8 mouse cellular contexts compared by ENCODE assay signal in the genomic region with DNA sequence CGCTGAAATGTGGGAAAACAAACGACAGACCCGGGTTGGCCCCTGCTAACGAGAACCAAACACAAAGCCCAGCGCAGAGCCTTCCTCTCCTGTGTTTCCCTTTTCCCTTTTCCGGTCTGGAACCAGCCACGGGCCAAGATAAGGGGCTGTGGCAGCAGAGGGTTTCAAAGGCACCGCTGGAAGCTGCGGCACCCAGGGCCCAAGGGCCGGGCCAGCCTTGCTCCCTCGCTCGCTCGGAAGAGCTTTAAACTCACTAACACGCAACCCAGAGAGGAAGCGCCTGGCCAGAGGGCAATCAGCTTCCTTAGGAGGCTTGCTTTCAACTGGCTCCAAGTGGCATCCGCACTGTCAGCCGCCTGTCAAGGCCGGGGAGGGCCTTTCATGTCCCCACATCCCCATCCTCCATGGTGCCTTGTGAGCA. TPM values are rescaled to one million over a fixed set of nuclear protein-coding genes. Genes with fewer than 3 reads are reported as not detected.
A peak's percentile ranks its signal among the peaks of the same experiment; 100 is the strongest.
DNase-seq lines count a peak whose midpoint lies in the region; ATAC-seq lines count a peak whose summit lies in the region.

No protein-coding gene starts in this region.

- H3K9me3 ChIP-seq in kidney, embryonic 14.5 days (ENCODE audit: control insufficient read depth, low read length), result no peaks in the 10 kb centered on the region

- DNase-seq in adrenal gland, adult (ENCODE audit: inconsistent age in 2 of 2, low spot score in 1 of 2), result peak; percentile 46 to 76
- no peak for DNase-seq in adrenal gland, adult 8-10 months
- DNase-seq in adrenal gland, postnatal 14 days, result peak; percentile 69
- DNase-seq in lung, postnatal 36 days, result peak; percentile 56
- no peak for DNase-seq in testis, postnatal 10 days (ENCODE audit: low spot score)
- DNase-seq in right cerebral cortex, adult 2 months (ENCODE audit: low spot score in 2 of 2), result no peak
- DNase-seq in right cerebral cortex, postnatal 36 days (ENCODE audit: low spot score in 2 of 2), result no peak

- WGBS in kidney, embryonic 14.5 days, result 20% methylated on average over 18 of the region's 18 CpGs

- peak overlapping the region; percentile 37; the same call in 1 of the 2 replicates for H3K27ac ChIP-seq in kidney, embryonic 14.5 days (ENCODE audit: low read depth, low read length)

- H3K4me1 ChIP-seq in kidney, embryonic 14.5 days (ENCODE audit: control insufficient read depth, insufficient read depth, low read length), result peaks cover 41% of the 10 kb centered on the region

- peak overlapping the region; percentile 31; the same call in 1 of the 2 replicates for H3K9ac ChIP-seq in kidney, embryonic 14.5 days (ENCODE audit: low read depth, low read length)

- no peak for ATAC-seq in kidney, embryonic 14.5 days (ENCODE audit: low FRiP score, low TSS enrichment)

- H3K4me2 ChIP-seq in kidney, embryonic 14.5 days (replicated peaks; ENCODE audit: low read depth, low read length), result peak overlapping the region; percentile 19; the same call in 1 of the 2 replicates

- H3K36me3 ChIP-seq in kidney, embryonic 14.5 days (ENCODE audit: control insufficient read depth, insufficient read depth, low read length), result no peaks in the 10 kb centered on the region

- no peak overlapping the region for H3K4me3 ChIP-seq in kidney, embryonic 14.5 days (ENCODE audit: low read length)

- H3K27me3 ChIP-seq in kidney, embryonic 14.5 days (ENCODE audit: control insufficient read depth, insufficient read depth, low read length), result peaks cover 5% of the 10 kb centered on the region; the same call in 1 of the 2 replicates

RNA-seq across cellular contexts. Expression of gene Nfatc2, which starts 47.9 kb away (rescaled TPM):
- 10 to 100 TPM in 1 of 4 experiments, 1 to 10 TPM in 3; 3.4 to 11.0 (median 6.3) TPM for total RNA-seq in adrenal gland, adult 8-10 months (2022)
- 2.7 and 7.6 TPM in 2 replicates for total RNA-seq in adrenal gland, postnatal 14 days (2021)
- polyA plus RNA-seq in kidney, embryonic 14.5 days (2014; fragmentation: Nextera tagmentation; extraction: Ambion mirVana), result 1.7 and 2.7 TPM in 2 replicates

Comparison
In these comparisons a context has a peak if more than half of its experiments do, and no peak if none do; other contexts are left out.
1. DNase-seq: peak in adrenal gland, adult (2 of 2), adrenal gland, postnatal 14 days (single experiment) and lung, postnatal 36 days (single experiment); none in adrenal gland, adult 8-10 months (single experiment), testis, postnatal 10 days (single experiment), right cerebral cortex, adult 2 months (0 of 2) and right cerebral cortex, postnatal 36 days (0 of 2).